Mouse (Mus musculus): ENCODE data around the gene Prelid1. TPM values are rescaled to one million over a fixed set of nuclear protein-coding genes. Genes with fewer than 3 reads are reported as not detected.

Prelid1 gene
- polyA plus RNA-seq, 1 experiment from 2014 or later: 398 TPM

DNA sequence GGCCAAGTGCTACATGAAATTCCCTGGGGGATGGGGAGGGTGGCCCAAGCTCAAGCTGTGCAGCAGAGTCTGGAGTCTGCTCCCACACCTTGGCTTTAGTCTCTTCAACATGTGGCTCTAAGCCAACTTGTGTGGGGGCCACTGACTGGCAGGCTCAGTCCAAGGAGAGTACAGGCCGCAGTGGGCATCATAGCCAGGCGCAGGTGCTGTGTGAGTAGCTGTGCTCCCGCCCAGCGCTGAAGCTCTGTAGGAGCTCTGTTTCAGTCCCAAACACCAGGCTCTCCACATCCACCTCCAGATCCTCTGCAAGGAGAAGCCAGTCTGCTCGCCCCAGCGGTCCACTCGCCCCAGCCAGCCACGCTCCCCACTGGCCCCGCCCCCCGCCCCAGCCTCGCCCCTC, 5.3 kb downstream of the Prelid1 start:
- Histone ChIP-seq H3K36me3 (ENCODE audit: insufficient read depth, low read length) (peaks cover 26% of the 10 kb centered on the region), H3K4me3 (replicated peaks; ENCODE audit: low read depth, low read length) (no peak overlapping the region), H3K9ac (ENCODE audit: low read depth, low read length) (no peak overlapping the region), H3K9me3 (replicated peaks; ENCODE audit: low read length) (no peaks in the 10 kb centered on the region), H3K27ac (no peak overlapping the region), H3K4me1 (replicated peaks; ENCODE audit: insufficient read depth, low read length) (peaks cover 21% of the 10 kb centered on the region), H3K27me3 (ENCODE audit: insufficient read depth, low read length) (no peaks in the 10 kb centered on the region), H3K4me2 (ENCODE audit: low read length) (no peak overlapping the region)
- 73% methylated on average over 11 of the region's 11 CpGs for WGBS
- ATAC-seq (replicated peaks; ENCODE audit: low FRiP score, low read depth) (no peak), DNase-seq (ENCODE audit: low spot score) (no peak)
- no peak for TF ChIP-seq CTCF (IDR thresholded peaks at IDR 0.05; ENCODE audit: low read depth)

DNA sequence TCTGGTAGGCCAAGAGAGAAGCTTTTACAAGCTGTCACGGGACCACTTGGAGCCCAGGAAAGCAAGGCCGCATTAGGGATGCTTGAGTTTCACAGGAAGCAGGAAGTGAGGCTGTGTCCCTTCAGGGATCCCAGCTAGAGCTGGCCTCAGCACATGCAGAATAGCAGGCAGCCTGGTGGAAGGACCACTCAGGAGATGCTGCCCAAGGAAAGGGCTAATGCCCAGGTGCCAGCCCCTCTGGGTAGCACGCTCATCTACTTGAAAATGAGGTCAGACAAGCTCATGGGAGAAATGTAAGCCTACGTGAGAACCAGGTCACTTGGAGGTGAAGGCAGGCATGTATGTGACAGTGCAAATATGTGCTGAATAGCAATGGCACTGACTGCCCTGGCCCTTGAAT, 6.9 kb downstream of the Prelid1 start:
- Histone ChIP-seq H3K4me2 (ENCODE audit: low read length) (no peak overlapping the region), H3K4me3 (replicated peaks; ENCODE audit: low read depth, low read length) (no peak overlapping the region), H3K27ac (peak overlapping the region; percentile 13; the same call in 1 of the 2 replicates), H3K9ac (ENCODE audit: low read depth, low read length) (no peak overlapping the region), H3K4me1 (replicated peaks; ENCODE audit: insufficient read depth, low read length) (peaks cover 18% of the 10 kb centered on the region), H3K36me3 (ENCODE audit: insufficient read depth, low read length) (peaks cover 26% of the 10 kb centered on the region), H3K27me3 (ENCODE audit: insufficient read depth, low read length) (no peaks in the 10 kb centered on the region), H3K9me3 (replicated peaks; ENCODE audit: low read length) (no peaks in the 10 kb centered on the region)
- 49% methylated on average over 4 of the region's 4 CpGs for WGBS
- TF ChIP-seq CTCF (IDR thresholded peaks at IDR 0.05; ENCODE audit: low read depth): no peak
- no peak for ATAC-seq (replicated peaks; ENCODE audit: low FRiP score, low read depth)
- no peak for DNase-seq (ENCODE audit: low spot score)

DNA sequence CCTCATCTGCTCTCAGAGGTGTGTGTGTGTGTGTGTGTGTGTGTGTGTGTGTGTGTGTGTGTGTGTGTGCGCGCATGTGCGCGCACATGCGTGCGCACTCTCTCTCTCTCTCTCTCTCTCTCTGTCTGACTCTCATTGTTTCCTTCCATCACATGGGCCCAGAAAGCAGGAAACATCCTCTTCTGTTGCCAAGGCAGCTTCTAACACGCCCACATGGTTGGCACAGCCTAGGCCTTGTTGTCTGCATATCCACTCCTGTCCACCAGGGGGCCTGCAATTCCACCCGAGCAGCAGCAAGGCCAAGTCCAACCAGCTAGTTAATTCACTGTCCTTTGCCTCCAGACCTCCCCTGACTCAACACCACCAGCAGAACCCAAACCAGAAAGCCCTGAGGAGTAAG, 7.3 kb downstream of the Prelid1 start:
- Histone ChIP-seq H3K36me3 (ENCODE audit: insufficient read depth, low read length) (peaks cover 26% of the 10 kb centered on the region), H3K27me3 (ENCODE audit: insufficient read depth, low read length) (no peaks in the 10 kb centered on the region), H3K27ac (no peak overlapping the region), H3K9me3 (replicated peaks; ENCODE audit: low read length) (no peaks in the 10 kb centered on the region), H3K9ac (ENCODE audit: low read depth, low read length) (no peak overlapping the region), H3K4me2 (ENCODE audit: low read length) (no peak overlapping the region), H3K4me1 (replicated peaks; ENCODE audit: insufficient read depth, low read length) (peaks cover 18% of the 10 kb centered on the region), H3K4me3 (replicated peaks; ENCODE audit: low read depth, low read length) (no peak overlapping the region)
- DNase-seq (ENCODE audit: low spot score) (peak; percentile 90), ATAC-seq (replicated peaks; ENCODE audit: low FRiP score, low read depth) (peak; percentile 34; the same call in 1 of the 2 replicates)
- 52% methylated on average over 8 of the region's 8 CpGs for WGBS
- TF ChIP-seq CTCF (IDR thresholded peaks at IDR 0.05; ENCODE audit: low read depth): peak; percentile 89

DNA sequence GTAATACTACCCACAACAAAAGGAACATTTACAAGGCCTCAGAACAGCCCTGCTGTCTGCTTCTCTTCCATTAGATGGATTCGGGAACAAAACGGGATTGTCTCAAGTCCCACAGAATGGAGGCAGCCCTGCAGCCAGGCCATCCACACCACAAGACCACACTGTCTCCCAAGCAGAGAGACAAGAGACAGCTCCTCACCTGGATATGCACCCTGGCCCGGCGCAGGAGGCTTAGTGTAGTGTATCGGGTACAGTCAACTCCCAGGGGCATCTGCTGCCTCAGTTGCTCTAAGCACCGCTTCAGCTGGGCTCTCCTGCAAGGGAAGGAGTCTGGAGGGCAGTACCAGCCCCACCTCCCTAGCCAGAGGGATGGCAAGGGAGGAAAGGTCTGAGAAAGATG, 7.9 kb downstream of the Prelid1 start:
- H3K36me3 ChIP-seq (ENCODE audit: insufficient read depth, low read length): peaks cover 25% of the 10 kb centered on the region
- DNase-seq (ENCODE audit: low spot score) (no peak), ATAC-seq (replicated peaks; ENCODE audit: low FRiP score, low read depth) (no peak)
- WGBS: 84% methylated on average over 6 of the region's 6 CpGs
- H3K9me3 ChIP-seq (replicated peaks; ENCODE audit: low read length): no peaks in the 10 kb centered on the region
- no peak for TF ChIP-seq CTCF (IDR thresholded peaks at IDR 0.05; ENCODE audit: low read depth)
- 0 out of 2 replicates have a peak overlapping the region, but pooled peaks have one; percentile 3 for H3K9ac ChIP-seq (ENCODE audit: low read depth, low read length)
- H3K27me3 ChIP-seq (ENCODE audit: insufficient read depth, low read length): no peaks in the 10 kb centered on the region
- H3K4me1 ChIP-seq (replicated peaks; ENCODE audit: insufficient read depth, low read length): peaks cover 15% of the 10 kb centered on the region
- no peak overlapping the region for H3K27ac ChIP-seq
- H3K4me2 ChIP-seq (ENCODE audit: low read length): peak overlapping the region; percentile 68
- H3K4me3 ChIP-seq (replicated peaks; ENCODE audit: low read depth, low read length): peak overlapping the region; percentile 50; the same call in 1 of the 2 replicates

DNA sequence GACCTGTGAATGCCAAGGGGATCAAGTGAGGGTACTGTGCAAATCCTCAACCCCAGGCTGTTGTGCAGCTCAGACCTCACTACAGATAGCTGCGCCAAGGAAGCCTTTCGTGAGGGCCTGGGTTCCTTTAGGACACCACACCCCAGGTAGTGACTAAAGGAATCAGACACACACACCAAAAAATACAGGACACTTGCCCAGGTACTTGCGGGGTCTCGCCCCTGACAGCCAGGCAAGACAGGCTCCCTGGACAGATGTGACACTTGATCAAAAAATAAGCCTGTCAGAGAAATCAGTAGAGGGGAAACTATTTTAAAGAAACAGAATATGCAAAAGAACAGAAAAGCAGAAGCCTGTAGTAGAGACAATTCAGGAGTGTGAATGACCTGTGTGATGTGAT, 8.3 kb downstream of the Prelid1 start:
- peaks cover 21% of the 10 kb centered on the region for H3K36me3 ChIP-seq (ENCODE audit: insufficient read depth, low read length)
- H3K9me3 ChIP-seq (replicated peaks; ENCODE audit: low read length): no peaks in the 10 kb centered on the region
- no peak for TF ChIP-seq CTCF (IDR thresholded peaks at IDR 0.05; ENCODE audit: low read depth)
- H3K4me3 ChIP-seq (replicated peaks; ENCODE audit: low read depth, low read length): peak overlapping the region; percentile 50
- ATAC-seq (replicated peaks; ENCODE audit: low FRiP score, low read depth) (no peak), DNase-seq (ENCODE audit: low spot score) (no peak)
- H3K9ac ChIP-seq (ENCODE audit: low read depth, low read length): no peak overlapping the region; the same call in 1 of the 2 replicates
- H3K4me2 ChIP-seq (ENCODE audit: low read length): peak overlapping the region; percentile 68
- H3K27ac ChIP-seq: no peak overlapping the region
- 77% methylated on average over 4 of the region's 4 CpGs for WGBS
- H3K27me3 ChIP-seq (ENCODE audit: insufficient read depth, low read length): no peaks in the 10 kb centered on the region
- H3K4me1 ChIP-seq (replicated peaks; ENCODE audit: insufficient read depth, low read length): peaks cover 10% of the 10 kb centered on the region

DNA sequence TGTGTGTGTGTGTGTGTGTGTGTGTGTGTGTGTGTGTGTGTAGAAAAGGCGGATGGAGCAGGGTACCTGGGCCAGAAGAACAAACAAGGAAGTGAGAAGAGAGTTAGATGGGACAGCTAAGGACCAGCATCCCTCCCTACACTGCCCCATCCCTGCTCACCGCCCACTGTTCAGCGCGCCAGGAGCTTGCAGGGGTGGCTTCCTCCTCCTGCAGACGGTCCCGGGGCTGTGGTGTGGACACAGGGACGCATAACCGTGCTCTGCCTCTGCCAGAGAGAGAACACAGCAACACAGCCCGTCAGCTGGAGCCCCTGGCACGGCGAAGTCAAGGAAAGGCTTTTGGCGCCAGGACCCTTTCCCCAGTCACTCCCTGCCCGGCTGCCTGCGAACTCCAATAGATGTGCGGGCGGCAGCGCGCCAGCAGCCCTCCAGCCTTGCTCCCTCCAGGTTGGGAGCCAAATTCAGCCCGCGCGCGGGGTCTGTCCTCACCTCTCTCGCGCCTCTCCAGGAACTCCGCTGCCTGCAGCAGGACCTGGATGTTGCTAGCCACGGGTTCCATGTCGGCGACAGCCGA, 8.9 kb downstream of the Prelid1 start:
- ATAC-seq (replicated peaks; ENCODE audit: low FRiP score, low read depth): peak; percentile 8
- WGBS: 0% methylated on average over 26 of the region's 29 CpGs
- H3K27ac ChIP-seq: peak overlapping the region; percentile 3; the same call in 1 of the 2 replicates
- H3K36me3 ChIP-seq (ENCODE audit: insufficient read depth, low read length): peaks cover 15% of the 10 kb centered on the region
- DNase-seq (ENCODE audit: low spot score): peak; percentile 37
- no peak for TF ChIP-seq CTCF (IDR thresholded peaks at IDR 0.05; ENCODE audit: low read depth)
- no peaks in the 10 kb centered on the region for H3K9me3 ChIP-seq (replicated peaks; ENCODE audit: low read length)
- H3K4me3 ChIP-seq (replicated peaks; ENCODE audit: low read depth, low read length): peak overlapping the region; percentile 50
- no peaks in the 10 kb centered on the region for H3K27me3 ChIP-seq (ENCODE audit: insufficient read depth, low read length)
- H3K4me2 ChIP-seq (ENCODE audit: low read length): peak overlapping the region; percentile 68
- H3K9ac ChIP-seq (ENCODE audit: low read depth, low read length): peak overlapping the region; percentile 54
- H3K4me1 ChIP-seq (replicated peaks; ENCODE audit: insufficient read depth, low read length): peaks cover 10% of the 10 kb centered on the region
